ENCODE assay signal across 30 mouse cellular contexts in the genomic region with DNA sequence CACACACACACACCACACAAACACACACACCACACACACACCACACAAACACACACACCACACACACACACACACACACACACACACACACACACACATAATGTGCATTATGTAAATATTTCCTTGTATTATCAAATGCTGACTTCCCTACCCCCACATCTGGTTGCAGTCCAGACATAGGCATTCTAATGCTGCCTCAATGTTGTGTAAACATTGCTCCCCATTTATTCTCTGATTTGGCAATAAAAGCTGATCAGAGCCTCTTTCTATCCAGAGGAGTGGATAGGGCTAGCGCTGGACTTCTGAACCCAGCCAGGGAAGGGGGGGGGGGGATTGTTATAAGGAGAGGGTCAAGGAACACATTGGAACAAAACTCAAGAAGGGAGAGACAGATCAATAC.
"Had no signal": no experiment of that assay in that cellular context is flagged by ENCODE, and none has a peak within 500 bp of the region (broad histone marks: within the 10 kb centered on the region; RNA-seq: fewer than 3 reads in every experiment).

No protein-coding gene starts in this region.

- H3K9ac ChIP-seq: limb, embryonic 12.5 days; limb, embryonic 13.5 days; limb, embryonic 15.5 days; liver, embryonic 12.5 days; liver, embryonic 13.5 days; liver, embryonic 14.5 days; liver, embryonic 15.5 days; liver, postnatal 0 days; midbrain, embryonic 12.5 days; midbrain, embryonic 13.5 days; midbrain, embryonic 15.5 days; neural tube, embryonic 12.5 days had no signal

- ATAC-seq: liver, embryonic 12.5 days; liver, postnatal 0 days; lung, postnatal 0 days; midbrain, embryonic 13.5 days; midbrain, embryonic 15.5 days; midbrain, embryonic 16.5 days had no signal

- H3K36me3 ChIP-seq: limb, embryonic 10.5 days; limb, embryonic 12.5 days; limb, embryonic 13.5 days; limb, embryonic 15.5 days; liver, embryonic 12.5 days; liver, embryonic 13.5 days; liver, embryonic 15.5 days; midbrain, embryonic 10.5 days; midbrain, embryonic 12.5 days; midbrain, embryonic 13.5 days; midbrain, embryonic 15.5 days; neural tube, embryonic 12.5 days had no signal

- H3K27ac ChIP-seq: left cerebral cortex, adult 2 months; limb, embryonic 10.5 days; limb, embryonic 12.5 days; limb, embryonic 13.5 days; limb, embryonic 15.5 days; liver, embryonic 12.5 days; liver, embryonic 13.5 days; liver, embryonic 14.5 days; liver, embryonic 15.5 days; macrophage; midbrain, embryonic 10.5 days; midbrain, embryonic 12.5 days; midbrain, embryonic 13.5 days; midbrain, embryonic 15.5 days; neural tube, embryonic 12.5 days had no signal

- H3K9me3 ChIP-seq: limb, embryonic 10.5 days; limb, embryonic 12.5 days; limb, embryonic 13.5 days; limb, embryonic 15.5 days; liver, embryonic 12.5 days; liver, embryonic 13.5 days; liver, embryonic 15.5 days; megakaryocyte, embryonic 14.5 days; midbrain, embryonic 10.5 days; midbrain, embryonic 12.5 days; midbrain, embryonic 13.5 days; midbrain, embryonic 15.5 days; neural tube, embryonic 12.5 days had no signal

- H3K4me1 ChIP-seq: limb, embryonic 10.5 days; limb, embryonic 12.5 days; limb, embryonic 13.5 days; liver, embryonic 12.5 days; liver, embryonic 13.5 days; liver, embryonic 15.5 days; midbrain, embryonic 10.5 days; midbrain, embryonic 12.5 days; midbrain, embryonic 13.5 days; midbrain, embryonic 15.5 days; neural tube, embryonic 12.5 days had no signal

- H3K27me3 ChIP-seq: limb, embryonic 12.5 days; limb, embryonic 13.5 days; limb, embryonic 15.5 days; liver, embryonic 12.5 days; liver, embryonic 13.5 days; liver, embryonic 15.5 days; megakaryocyte, embryonic 14.5 days; midbrain, embryonic 12.5 days; midbrain, embryonic 13.5 days; midbrain, embryonic 15.5 days; neural tube, embryonic 12.5 days had no signal

- DNase-seq: layer of hippocampus, postnatal 36 days; left cerebral cortex, postnatal 4 days; liver; liver, embryonic 13.5 days; liver, postnatal 0 days; lung, adult 18-20 months; lung, adult 2 months; lung, postnatal 14 days; lung, postnatal 4 days; midbrain, embryonic 14.5 days had no signal

- H3K4me3 ChIP-seq: left cerebral cortex, adult 2 months; limb, embryonic 10.5 days; limb, embryonic 12.5 days; limb, embryonic 13.5 days; limb, embryonic 15.5 days; liver, embryonic 12.5 days; liver, embryonic 13.5 days; liver, embryonic 15.5 days; megakaryocyte, embryonic 14.5 days; midbrain, embryonic 10.5 days; midbrain, embryonic 12.5 days; midbrain, embryonic 13.5 days; midbrain, embryonic 15.5 days; myocyte; neural tube, embryonic 12.5 days had no signal

- H3K4me2 ChIP-seq: limb, embryonic 12.5 days; limb, embryonic 13.5 days; limb, embryonic 15.5 days; liver, embryonic 11.5 days; liver, embryonic 12.5 days; liver, embryonic 13.5 days; liver, embryonic 15.5 days; midbrain, embryonic 11.5 days; midbrain, embryonic 12.5 days; midbrain, embryonic 13.5 days; midbrain, embryonic 15.5 days; neural tube, embryonic 12.5 days had no signal
